Mouse (Mus musculus) testis, adult 2 months (tissue): Measurements from ENCODE around the gene Abtb2. TPM values are rescaled to one million over a fixed set of nuclear protein-coding genes. Genes with fewer than 3 reads are reported as not detected.

Experiments used
- H3K27ac ChIP-seq: fragments of 200-500 bp; 2 replicates; pipeline ENCODE4 v1.5.1; 2012; ENCODE audit warnings: low read depth, low read length; ENCODE audit not compliant: control insufficient read depth, insufficient read depth
- H3K27me3 ChIP-seq: fragments of 200-500 bp; 2 replicates; pipeline ENCODE4 v1.6.1; 2012; ENCODE audit warnings: mild to moderate bottlenecking, low read length, moderate library complexity; ENCODE audit not compliant: control insufficient read depth, insufficient read depth
- H3K36me3 ChIP-seq: fragments of 200-500 bp; 2 replicates; pipeline ENCODE4 v1.6.1; 2012; ENCODE audit warnings: mild to moderate bottlenecking, low read length; ENCODE audit not compliant: control insufficient read depth, insufficient read depth
- H3K4me1 ChIP-seq: fragments of 200-500 bp; 2 replicates; pipeline ENCODE4 v1.6.1; 2012; ENCODE audit warnings: low read length; ENCODE audit not compliant: control insufficient read depth, insufficient read depth
- H3K4me3 ChIP-seq: fragments of 200-500 bp; 2 replicates; pipeline ENCODE4 v1.5.1; 2012; ENCODE audit warnings: low read depth, mild to moderate bottlenecking, low read length, moderate library complexity, mixed read lengths; ENCODE audit not compliant: control insufficient read depth
- CTCF ChIP-seq: fragments of 200-500 bp; IDR thresholded peaks from 2 replicates; pipeline ENCODE4 v1.5.1; 2012; ENCODE audit warnings: low read depth, mild to moderate bottlenecking, inconsistent platforms, low read length, moderate library complexity; ENCODE audit not compliant: control insufficient read depth, insufficient read depth, insufficient replicate concordance
- POLR2A ChIP-seq: fragments of 200-500 bp; IDR thresholded peaks from 2 replicates; pipeline ENCODE4 v1.6.1; 2012; ENCODE audit warnings: low read depth, mild to moderate bottlenecking, inconsistent platforms, low read length, moderate library complexity; ENCODE audit not compliant: control insufficient read depth
- polyA plus RNA-seq: library from polyadenylated mRNA; depleted of rRNA; stranded (reverse); fragments of >200 nt; gene quantifications from 2 replicates; pipeline ENCODE4 v1.2.3, GENCODE M21; 2012

Abtb2 gene
- polyA plus RNA-seq, 1 experiment = 9.0 TPM

DNA sequence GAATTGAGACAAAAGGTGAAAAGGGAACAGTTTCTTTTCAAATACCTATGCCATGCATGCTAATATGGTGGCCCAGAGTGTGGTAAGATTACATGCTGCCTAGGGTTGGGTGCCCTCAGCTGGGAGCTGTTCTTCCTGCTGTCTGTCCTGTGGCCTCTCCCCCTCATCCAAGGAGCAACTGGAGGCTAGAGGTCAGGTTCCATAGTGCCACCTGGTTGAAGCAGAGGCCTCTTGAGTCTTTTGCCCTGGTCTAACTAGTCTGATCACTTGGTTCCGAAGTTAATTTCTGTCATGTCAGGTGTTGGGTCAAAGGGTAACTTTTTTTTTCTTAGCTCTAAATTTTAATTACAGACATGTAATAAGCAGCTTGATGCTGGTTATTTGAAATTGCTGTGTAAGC is 33.2 kb downstream of the Abtb2 start:
- Histone ChIP-seq H3K4me1 (peaks cover 3% of the 10 kb centered on the region), H3K4me3 (no peak overlapping the region), H3K27me3 (no peaks in the 10 kb centered on the region), H3K27ac (no peak overlapping the region), H3K36me3 (no peaks in the 10 kb centered on the region)
- TF ChIP-seq CTCF (no peak), POLR2A (no peak)

DNA sequence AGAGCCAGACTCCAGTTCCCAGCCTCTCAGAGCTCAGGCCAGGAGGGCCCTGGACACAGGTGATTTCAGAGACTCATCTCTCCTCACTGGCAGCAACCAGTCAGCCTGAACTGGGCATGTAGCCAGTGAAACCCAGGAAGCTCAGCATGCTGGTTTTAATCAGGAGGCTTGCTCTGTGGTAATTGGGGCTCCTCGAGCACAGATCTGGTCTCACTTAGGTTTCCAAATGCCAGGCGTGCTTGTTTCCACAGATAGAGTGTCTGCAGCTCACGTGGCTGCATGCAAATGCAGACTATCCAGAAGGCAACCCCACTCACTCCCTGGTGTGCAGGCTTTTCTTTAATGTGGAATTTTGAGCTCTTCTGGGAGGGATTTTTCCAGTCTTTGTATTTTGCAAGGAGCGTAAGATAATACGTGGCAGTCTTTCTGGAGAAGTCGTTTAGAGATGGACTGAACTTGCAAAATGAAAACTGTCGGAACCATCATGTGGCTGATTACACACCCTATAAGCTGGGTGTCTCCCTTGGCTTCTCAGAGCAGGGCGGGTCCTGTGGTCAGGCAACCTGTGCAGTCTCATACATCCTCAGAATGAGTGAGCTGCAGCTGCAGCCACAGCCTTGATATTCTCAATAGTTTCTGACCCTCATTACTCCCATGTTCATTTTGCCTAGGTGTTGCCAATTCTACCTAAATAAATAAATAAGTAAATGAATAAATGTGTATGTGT is 34.2 kb downstream of the Abtb2 start:
- TF ChIP-seq CTCF (no peak), POLR2A (no peak)
- H3K4me3 ChIP-seq = no peak overlapping the region
- H3K36me3 ChIP-seq = no peaks in the 10 kb centered on the region
- H3K4me1 ChIP-seq = no peaks in the 10 kb centered on the region
- H3K27ac ChIP-seq = no peak overlapping the region
- H3K27me3 ChIP-seq = no peaks in the 10 kb centered on the region

DNA sequence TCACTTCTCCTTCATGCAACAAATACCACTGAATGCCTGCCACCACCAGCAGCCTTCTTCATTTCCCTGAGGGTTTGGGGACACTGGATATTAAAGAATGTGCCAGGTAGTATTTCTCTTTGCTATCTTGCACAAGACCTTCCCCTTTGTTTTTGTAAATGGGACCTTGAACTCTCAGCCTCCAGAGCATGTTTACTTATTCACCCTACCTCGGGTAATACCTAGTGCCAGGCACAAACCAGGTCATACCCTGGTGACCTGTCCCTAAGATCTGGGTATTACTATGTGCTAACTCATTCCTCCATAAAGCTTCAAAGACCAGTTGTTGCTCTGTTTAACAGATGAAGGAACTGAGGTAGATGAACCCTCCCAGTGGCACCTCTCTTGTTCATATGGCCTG is 35.0 kb downstream of the Abtb2 start:
- Histone ChIP-seq H3K4me3 (no peak overlapping the region), H3K27me3 (no peaks in the 10 kb centered on the region), H3K36me3 (no peaks in the 10 kb centered on the region), H3K4me1 (no peaks in the 10 kb centered on the region), H3K27ac (no peak overlapping the region)
- no peak for TF ChIP-seq POLR2A
- TF ChIP-seq CTCF = no peak

DNA sequence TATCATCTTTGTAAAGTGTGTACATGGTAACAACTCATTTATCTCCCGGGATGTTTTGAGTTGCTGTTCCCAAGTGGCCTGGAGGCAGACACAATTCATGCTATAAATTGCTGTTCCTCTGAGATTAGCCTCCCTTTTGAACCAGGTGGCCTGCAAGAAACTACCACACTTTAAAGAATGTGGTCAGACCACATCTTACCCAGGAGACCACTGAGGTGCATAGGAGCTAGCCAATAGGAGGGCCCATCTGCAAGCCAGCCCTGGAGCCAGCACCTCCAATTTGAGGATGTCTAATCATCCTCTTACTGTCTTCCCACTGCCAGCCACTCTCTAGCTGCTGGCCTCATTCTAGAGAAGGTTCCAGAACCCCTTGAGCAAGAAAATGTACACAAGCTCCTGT is 35.4 kb downstream of the Abtb2 start:
- H3K27me3 ChIP-seq = no peaks in the 10 kb centered on the region
- no peak overlapping the region for H3K27ac ChIP-seq
- no peaks in the 10 kb centered on the region for H3K36me3 ChIP-seq
- no peak overlapping the region for H3K4me3 ChIP-seq
- no peaks in the 10 kb centered on the region for H3K4me1 ChIP-seq
- no peak for TF ChIP-seq CTCF
- no peak for TF ChIP-seq POLR2A

DNA sequence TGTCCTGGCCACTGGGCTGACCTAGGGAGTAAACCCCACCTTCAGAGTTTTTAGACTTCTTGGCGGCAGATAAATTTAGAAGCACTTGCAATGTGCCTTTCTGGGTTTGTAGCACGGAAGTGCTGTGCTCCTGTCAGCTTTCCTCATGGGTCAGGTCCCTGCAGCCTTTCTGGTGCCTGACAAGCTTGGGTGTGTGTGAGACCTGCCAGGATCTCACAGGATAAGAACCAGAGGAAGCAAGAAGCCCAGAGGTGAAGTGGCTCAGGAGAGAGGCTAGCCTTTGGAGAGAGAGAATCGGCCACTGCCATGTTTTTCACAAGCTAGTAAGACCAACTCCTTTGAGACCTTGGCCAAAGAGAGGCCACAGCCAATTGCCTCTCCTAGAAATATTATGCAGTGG is 37.1 kb downstream of the Abtb2 start:
- Histone ChIP-seq H3K36me3 (no peaks in the 10 kb centered on the region), H3K4me3 (no peak overlapping the region), H3K27me3 (no peaks in the 10 kb centered on the region), H3K27ac (no peak overlapping the region), H3K4me1 (no peaks in the 10 kb centered on the region)
- TF ChIP-seq POLR2A (no peak), CTCF (no peak)

DNA sequence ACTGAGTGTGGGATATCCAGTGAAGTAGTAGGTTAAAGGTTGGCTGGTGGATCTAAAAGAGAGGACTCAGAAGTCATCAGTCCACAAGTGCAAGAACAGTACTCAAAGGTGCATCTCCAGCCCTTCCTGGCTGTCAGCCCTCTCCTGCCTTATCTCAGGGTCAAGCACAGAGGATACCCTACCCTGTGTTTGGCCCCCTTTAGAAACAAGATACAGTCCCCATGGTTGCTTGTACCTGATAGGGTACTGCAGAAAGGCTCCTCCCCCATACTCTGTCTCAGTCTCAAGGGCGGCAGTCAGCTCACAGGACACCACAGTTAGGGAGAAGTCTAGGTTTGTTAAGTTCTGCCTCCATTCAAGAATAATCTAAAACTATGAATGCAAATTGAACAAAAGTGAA is 37.8 kb downstream of the Abtb2 start:
- Histone ChIP-seq H3K27me3 (no peaks in the 10 kb centered on the region), H3K4me1 (no peaks in the 10 kb centered on the region), H3K36me3 (no peaks in the 10 kb centered on the region), H3K27ac (no peak overlapping the region), H3K4me3 (no peak overlapping the region)
- TF ChIP-seq CTCF (no peak), POLR2A (no peak)

DNA sequence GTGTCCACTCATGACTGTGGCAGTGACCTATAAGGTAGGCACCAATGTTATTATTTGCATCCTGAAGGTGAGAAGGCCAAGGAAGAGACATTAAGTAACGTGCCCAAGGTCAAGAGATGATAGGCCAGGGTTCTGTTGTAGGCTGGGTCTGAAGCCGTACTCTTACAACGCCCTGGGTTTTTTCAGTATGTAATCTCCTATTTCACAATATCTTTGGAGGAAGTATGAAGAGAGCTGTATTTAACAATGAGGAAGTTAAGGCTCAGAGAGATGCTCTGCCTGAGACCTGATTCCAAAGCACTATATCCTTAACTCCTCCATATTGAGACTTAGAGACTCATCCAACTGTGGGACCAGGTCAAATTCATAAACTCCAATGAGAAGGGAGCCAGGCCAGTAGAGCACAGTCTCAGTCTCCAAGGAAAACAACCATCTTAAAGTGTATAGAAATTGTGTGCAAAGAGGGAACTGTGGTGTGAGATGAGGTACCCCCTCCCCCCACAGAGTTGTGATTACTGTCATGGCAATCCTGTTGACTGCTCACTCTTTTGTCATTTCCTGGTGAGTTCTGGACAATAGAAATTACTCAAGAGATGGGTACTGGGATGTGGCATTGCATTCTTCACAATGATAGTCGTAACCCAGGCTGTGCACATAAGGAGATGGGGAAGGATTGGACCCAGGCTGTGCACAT is 39.8 kb downstream of the Abtb2 start:
- H3K27me3 ChIP-seq = no peaks in the 10 kb centered on the region
- TF ChIP-seq POLR2A = no peak
- no peak for TF ChIP-seq CTCF
- no peaks in the 10 kb centered on the region for H3K36me3 ChIP-seq
- no peak overlapping the region for H3K4me3 ChIP-seq
- H3K27ac ChIP-seq = no peak overlapping the region
- H3K4me1 ChIP-seq = no peaks in the 10 kb centered on the region

DNA sequence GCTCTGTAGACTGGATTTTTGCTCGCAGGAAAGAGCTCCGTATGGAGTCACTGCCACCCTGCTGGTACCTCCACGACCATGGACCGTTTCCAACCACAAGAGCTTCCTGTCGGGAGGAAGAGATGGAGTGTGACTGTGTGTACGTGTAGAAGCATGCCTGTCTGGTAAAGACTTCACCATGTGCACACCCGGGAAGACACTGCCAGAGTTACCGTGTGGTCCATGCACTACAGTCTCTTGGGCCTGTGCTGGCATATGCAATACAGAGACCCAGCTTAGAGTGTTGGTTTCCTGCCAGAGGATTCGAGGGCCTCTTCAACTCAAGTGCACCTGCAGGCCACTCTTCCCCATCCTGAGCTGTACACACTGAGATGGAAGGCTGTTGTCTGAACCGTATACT is 41.8 kb downstream of the Abtb2 start:
- Histone ChIP-seq H3K27ac (no peak overlapping the region), H3K27me3 (no peaks in the 10 kb centered on the region), H3K4me1 (no peaks in the 10 kb centered on the region), H3K4me3 (no peak overlapping the region), H3K36me3 (no peaks in the 10 kb centered on the region)
- TF ChIP-seq CTCF (no peak), POLR2A (no peak)
